Mouse (Mus musculus) gastrocnemius, postnatal 4 days (tissue): ENCODE data around the gene 4932438A13Rik. TPM values are rescaled to one million over a fixed set of nuclear protein-coding genes. Genes with fewer than 3 reads are reported as not detected.
A peak's percentile ranks its signal among the peaks of the same experiment; 100 is the strongest.

Experiments used
- DNase-seq, 2 experiments: peaks; one replicate each; pipeline ENCODE4 v3.0.0; 2021 to 2022; ENCODE audit warnings: low spot score in 2 of 2, mixed read lengths in 2 of 2
- long read RNA-seq, 2 experiments: library from polyadenylated mRNA; stranded (forward); transcript quantifications; one replicate each; pipeline ENCODE4 v2.0.0; 2021
- total RNA-seq, 2 experiments: library from RNA; stranded (reverse); gene quantifications; 2 replicates each; pipeline ENCODE4 v1.2.3; 2021

Gene 4932438A13Rik
- total RNA-seq, result 10 to 100 TPM; 39.4 to 48.7 TPM
- long read RNA-seq, experiment 1, partial matches to known transcripts, result 1 of 3 reads
- long read RNA-seq, experiment 1, other reads (novel, unspliced or antisense), result 2 of 3 reads
- long read RNA-seq, experiment 2, partial matches to known transcripts, result 1 of 2 reads
- long read RNA-seq, experiment 2, other reads (novel, unspliced or antisense), result 1 of 2 reads

GRCm38 (mm10) chr3:36862721-36863275 lies at the start of gene 4932438A13Rik:
4932438A13Rik (plus strand) TSS chr3:36863104.
- peak; percentile 99 to 100 for DNase-seq

GRCm38 (mm10) chr3:36816633-36817032 lies 46.3 kb upstream of the 4932438A13Rik start:
- no peak for DNase-seq

GRCm38 (mm10) chr3:36819402-36819801 lies 43.5 kb upstream of the 4932438A13Rik start:
- DNase-seq, result peak in 1 of 2 experiments; percentile 10

GRCm38 (mm10) chr3:36821037-36821436 lies 41.9 kb upstream of the 4932438A13Rik start:
- DNase-seq, result no peak

DNA sequence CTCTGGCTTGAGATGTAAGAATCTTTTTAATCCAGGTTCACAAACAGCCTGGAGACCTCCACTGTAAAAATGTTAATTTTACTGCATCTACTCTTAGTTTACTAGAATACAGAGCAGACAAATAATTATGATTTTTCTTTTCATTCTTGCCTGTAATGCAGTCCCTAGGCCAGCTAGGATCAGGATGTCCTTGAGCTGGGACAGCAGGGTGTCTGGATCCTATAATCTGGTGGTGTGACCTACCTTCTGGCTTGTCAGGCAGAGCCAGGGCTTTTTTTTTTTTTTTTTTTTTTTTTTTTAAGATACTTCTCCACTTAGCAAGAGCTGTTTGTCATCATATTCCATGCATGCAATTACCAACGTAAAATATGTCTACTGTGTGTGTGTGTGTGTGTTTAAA lies 37.8 kb upstream of the 4932438A13Rik start:
- no peak for DNase-seq

DNA sequence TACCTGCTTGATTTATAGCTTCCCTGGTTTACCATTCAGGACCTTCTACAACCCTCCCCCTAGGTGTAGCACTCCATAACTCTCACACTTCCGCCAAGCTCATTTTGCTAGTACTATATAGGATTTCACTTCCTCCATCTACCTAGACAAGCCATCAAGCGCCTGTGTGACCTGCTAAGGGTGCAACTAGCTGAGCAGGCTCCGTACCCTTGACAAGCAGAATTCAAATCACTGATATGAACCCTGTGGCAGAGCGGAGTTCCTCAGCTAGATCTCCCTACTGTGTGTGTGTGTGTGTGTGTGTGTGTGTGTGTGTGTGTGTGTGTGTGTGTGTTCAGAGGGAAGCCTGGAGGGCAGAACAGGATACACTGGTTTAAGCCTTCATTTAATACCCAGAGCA lies 37.4 kb upstream of the 4932438A13Rik start:
- DNase-seq, result no peak

- DNase-seq, result no peak
Observed at GRCm38 (mm10) chr3:36827274-36828025, 35.5 kb upstream of the 4932438A13Rik start.

GRCm38 (mm10) chr3:36830218-36830617 lies 32.7 kb upstream of the 4932438A13Rik start:
- no peak for DNase-seq

GRCm38 (mm10) chr3:36834426-36834825 lies 28.5 kb upstream of the 4932438A13Rik start:
- DNase-seq, result no peak

DNA sequence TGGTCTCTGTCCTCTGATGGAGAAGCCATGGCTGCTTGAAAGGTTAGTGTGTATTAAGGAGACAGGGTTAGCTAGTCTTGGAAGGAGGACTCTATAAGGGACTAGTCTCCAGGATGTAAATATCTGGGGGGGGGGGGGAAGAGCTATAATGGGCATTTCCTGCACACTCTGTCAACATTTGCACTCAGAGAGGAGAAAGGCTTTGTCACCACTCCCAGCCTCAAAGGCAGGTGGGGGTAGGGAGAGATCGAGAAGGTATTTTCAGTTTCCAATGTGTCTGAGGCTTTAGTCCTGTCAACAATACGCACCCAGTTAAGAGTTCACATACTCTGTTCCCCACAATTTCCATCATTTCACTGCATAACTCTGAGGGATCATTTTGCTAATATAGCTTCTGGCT lies 28.1 kb upstream of the 4932438A13Rik start:
- DNase-seq, result no peak

DNA sequence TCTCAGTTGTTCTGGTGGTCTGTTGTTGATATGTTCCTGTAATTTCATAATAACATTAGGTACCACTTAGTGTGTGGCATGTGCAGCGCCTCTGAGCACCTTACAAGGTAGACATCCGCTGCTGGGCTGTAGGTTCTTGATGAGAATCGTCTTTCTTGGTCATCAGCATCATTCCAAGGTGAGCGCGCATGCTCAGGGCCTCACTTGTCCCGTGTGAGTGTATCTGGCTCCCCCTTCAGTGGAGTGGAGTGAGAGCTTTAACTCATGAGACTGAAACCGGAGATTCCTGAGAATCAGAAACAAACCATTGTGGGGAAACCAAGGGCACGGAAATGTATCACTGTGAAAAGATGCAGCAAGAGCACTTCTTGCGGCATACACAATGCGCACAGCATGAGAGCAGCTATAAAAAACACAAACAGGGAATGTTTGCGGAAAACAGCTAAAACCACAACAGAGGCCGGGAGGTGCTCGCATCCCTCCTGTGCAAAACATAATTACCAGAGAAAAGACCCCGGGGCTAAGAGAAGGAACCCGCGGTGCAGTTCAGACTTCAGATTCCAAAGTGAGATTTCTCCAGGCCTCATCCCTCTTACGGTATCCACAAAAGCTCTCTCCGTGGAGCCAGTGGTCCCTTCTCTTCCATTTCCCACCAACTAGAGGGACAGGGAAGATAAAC lies 27.2 kb upstream of the 4932438A13Rik start:
- DNase-seq, result peak in 1 of 2 experiments; percentile 26

GRCm38 (mm10) chr3:36836833-36837232 lies 26.1 kb upstream of the 4932438A13Rik start:
- no peak for DNase-seq

DNA sequence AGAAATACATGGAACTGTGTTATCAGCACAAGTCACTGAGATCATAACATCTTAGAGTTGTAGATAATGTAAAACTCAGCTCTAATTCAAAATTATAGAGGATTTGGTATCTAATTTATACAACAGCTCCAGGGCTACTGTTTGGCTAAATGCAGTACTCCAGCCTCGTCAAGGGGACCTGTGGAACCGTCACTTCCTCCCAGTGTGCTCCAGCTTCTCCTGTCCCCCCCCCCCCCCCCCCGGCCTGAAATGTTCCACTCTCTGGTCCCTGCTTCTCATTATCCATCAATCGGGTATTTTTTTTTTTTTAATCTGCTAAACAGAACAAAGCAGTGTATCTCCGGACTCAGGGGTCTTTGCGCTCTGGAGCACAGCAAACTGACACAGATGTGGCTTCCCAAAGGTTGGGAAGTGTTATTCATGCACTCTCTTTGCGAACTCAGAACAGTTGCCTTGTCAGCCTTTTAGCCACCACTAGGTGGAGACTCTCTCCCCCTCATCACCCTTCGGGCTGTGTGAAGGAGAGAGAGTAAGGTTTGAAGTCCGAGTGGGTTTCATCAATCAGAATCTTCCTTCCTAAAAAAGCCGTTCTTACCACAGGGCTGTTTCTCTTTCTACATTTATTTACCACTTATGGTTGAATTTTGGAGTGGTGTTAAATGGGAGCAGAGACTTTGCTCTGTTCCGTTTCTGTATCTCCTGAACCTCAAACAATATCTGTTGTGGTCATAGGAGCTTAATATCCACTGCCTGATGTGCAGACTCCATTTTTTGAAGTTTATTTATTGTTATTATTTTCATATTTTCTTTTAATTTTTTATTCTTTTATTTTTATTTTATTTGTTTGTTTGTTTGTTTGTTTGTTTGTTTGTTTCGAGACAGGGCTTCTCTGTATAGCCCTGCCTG lies 22.0 kb upstream of the 4932438A13Rik start:
- DNase-seq, result peak in 1 of 2 experiments; percentile 51

- no peak for DNase-seq
Observed at GRCm38 (mm10) chr3:36853733-36854440, 9.0 kb upstream of the 4932438A13Rik start.

DNA sequence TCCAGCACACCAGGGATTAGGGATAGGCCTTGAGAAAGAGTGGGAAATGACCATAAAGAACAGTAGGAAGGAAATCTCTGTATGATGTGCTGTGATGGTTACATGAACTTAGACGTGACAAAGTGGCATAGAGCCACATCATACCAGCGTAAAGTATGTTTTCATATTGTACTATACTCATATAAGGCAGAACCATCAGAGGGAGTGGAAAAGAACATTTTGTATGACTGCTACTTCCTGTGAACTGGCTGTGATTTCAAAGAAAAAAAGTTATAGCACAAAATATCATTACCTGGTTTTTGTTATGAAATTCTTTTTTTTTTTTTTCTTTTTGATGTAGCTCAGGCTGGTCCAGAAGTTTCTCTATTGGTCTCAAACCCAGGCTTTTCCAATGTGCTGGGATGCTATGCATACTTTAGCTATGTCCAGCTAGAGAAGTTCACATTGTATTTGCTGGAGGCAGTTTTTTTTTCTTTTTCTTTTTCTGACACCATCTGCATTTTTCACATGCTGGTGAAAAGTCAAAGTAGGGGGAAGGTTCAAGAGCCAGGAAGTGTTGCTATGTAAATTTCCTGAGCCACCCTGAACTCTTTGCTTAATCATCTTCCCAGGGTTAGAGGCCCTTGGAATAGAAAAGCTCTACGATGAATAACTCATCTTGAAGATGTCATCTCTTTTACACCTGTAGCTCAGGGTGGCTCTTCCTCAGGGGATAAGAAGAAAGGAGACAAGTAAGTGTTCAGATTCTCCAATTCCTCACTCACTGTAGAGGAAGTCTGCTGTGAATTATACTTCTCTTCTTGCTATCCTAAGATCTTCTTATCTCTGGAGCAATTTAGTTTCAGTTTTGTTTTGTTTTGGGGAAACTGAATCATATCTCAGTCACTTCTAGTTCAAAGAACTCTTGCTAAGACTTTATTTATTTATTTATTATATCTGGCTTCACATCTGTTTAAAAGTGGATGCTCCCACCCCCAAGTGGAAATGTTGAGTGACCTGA lies 1.2 kb upstream of the 4932438A13Rik start:
- no peak for DNase-seq

DNA sequence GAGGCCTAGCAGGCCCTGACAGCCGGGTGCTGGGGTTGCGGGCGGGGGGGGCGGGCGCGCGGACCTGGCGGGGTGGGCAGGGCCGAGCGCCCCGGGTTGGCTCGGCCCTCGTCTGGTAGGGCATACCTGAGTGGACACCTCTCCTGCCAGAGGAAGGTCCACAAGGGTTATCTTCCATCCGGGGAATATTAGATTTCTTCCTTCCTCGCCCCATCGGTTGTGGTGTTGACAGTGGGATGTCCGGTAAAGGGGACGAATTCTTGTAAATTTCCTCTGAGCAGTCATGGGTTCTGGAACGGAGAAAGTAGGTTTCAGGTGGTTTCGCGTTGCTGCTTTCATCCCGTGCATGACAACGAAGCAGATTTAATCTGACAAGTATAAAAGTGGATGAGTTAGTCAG lies 523 bp downstream of the 4932438A13Rik start:
- DNase-seq, result no peak

DNA sequence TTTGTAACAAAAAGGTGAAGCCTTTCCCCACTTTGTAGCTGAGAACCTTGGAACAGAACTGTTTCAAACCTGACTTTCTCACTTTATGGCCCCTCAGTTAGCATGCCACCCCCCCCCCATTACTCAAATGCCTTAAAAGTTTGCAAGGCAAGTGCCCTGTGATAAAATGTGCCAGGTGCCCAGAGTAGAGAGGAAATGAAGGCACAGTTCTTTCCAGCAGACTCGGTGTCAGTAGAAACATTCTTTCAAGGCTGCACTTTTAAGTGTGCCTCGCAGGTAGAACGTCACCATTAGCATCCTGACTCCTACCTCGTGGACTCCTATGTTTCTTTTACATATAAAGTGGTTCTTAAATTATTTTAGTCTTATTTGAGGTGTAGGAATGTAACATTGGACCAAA lies 977 bp downstream of the 4932438A13Rik start:
- no peak for DNase-seq

DNA sequence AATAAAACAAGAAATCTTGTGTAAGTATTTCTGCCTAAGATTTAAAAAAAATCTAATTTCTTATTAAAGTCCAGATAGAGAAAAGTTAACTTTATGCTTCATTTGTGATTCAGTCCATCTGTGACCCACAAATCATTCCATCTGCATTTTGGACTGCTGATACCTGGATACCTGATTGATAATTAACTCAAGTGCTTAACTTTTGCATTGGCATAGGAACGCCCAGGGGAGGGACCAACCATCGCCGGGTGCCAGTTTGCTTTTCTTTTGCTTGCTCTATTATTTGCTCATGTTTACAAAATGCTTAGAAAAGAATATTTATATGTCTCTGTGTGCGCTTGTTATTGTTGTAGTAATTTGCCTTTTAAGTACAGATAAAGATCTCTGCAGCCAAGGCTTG lies 1.6 kb downstream of the 4932438A13Rik start:
- no peak for DNase-seq

- DNase-seq, result no peak
Observed at GRCm38 (mm10) chr3:36905372-36905771, 42.5 kb downstream of the 4932438A13Rik start.
